8 mouse cellular contexts compared by ENCODE assay signal in genomic region chr5:77093961-77094360, GRCm38 (mm10). TPM values are rescaled to one million over a fixed set of nuclear protein-coding genes. Genes with fewer than 3 reads are reported as not detected.
DNase-seq lines count a peak whose midpoint lies in the region; ATAC-seq and TF ChIP-seq lines count a peak whose summit lies in the region.

No protein-coding gene starts in this region.

- peak overlapping the region; percentile 99 for H3K4me2 ChIP-seq in forebrain, embryonic 12.5 days
- peak overlapping the region; percentile 98 for H3K4me2 ChIP-seq in neural tube, embryonic 12.5 days (replicated peaks)

- no peak for TF ChIP-seq CTCF in lung, adult 2 months (IDR thresholded peaks at IDR 0.05; ENCODE audit: insufficient read depth, low read length)

- peak overlapping the region; percentile 65 for H3K9ac ChIP-seq in forebrain, embryonic 12.5 days
- H3K9ac ChIP-seq in neural tube, embryonic 12.5 days = peak overlapping the region; percentile 68; the same call in 1 of the 2 replicates

- peaks cover 9% of the 10 kb centered on the region for H3K4me1 ChIP-seq in lung, adult 2 months (ENCODE audit: control insufficient read depth, insufficient read depth, low read length)
- H3K4me1 ChIP-seq in forebrain, embryonic 12.5 days = peaks cover 27% of the 10 kb centered on the region
- H3K4me1 ChIP-seq in limb, embryonic 10.5 days = peaks cover 47% of the 10 kb centered on the region
- H3K4me1 ChIP-seq in neural tube, embryonic 12.5 days = peaks cover 42% of the 10 kb centered on the region

- H3K36me3 ChIP-seq in forebrain, embryonic 12.5 days (replicated peaks) = no peaks in the 10 kb centered on the region
- no peaks in the 10 kb centered on the region for H3K36me3 ChIP-seq in limb, embryonic 10.5 days
- no peaks in the 10 kb centered on the region for H3K36me3 ChIP-seq in neural tube, embryonic 12.5 days

- H3K27ac ChIP-seq in forebrain, embryonic 12.5 days = no peak overlapping the region
- no peak overlapping the region for H3K27ac ChIP-seq in limb, embryonic 10.5 days
- no peak overlapping the region for H3K27ac ChIP-seq in neural tube, embryonic 12.5 days

- no peak for DNase-seq in lung, adult 2 months
- DNase-seq in lung, postnatal 4 days = no peak
- DNase-seq in limb, embryonic 10.5 days (ENCODE audit: low spot score) = no peak
- no peak for DNase-seq in cerebellum, postnatal 36 days
- DNase-seq in spleen, postnatal 36 days (ENCODE audit: low spot score in 2 of 2) = no peak

- H3K9me3 ChIP-seq in forebrain, embryonic 12.5 days = no peaks in the 10 kb centered on the region
- H3K9me3 ChIP-seq in limb, embryonic 10.5 days (replicated peaks) = no peaks in the 10 kb centered on the region
- no peaks in the 10 kb centered on the region for H3K9me3 ChIP-seq in neural tube, embryonic 12.5 days

- TF ChIP-seq POLR2A in lung, adult 2 months (IDR thresholded peaks at IDR 0.05; ENCODE audit: borderline replicate concordance, extremely low read depth, low read depth, low read length) = no peak

- H3K27me3 ChIP-seq in forebrain, embryonic 12.5 days = peaks cover 75% of the 10 kb centered on the region
- peaks cover 30% of the 10 kb centered on the region for H3K27me3 ChIP-seq in limb, embryonic 10.5 days (ENCODE audit: low read depth, poor library complexity, severe bottlenecking)
- H3K27me3 ChIP-seq in neural tube, embryonic 12.5 days (replicated peaks) = peaks cover 5% of the 10 kb centered on the region; the same call in 1 of the 2 replicates

- 50% methylated on average over 8 of the region's 8 CpGs for WGBS in lung, adult 2 months
- WGBS in forebrain, embryonic 12.5 days = 27% methylated on average over 8 of the region's 8 CpGs
- WGBS in limb, embryonic 10.5 days = 49% methylated on average over 8 of the region's 8 CpGs
- WGBS in neural tube, embryonic 12.5 days = 36% methylated on average over 8 of the region's 8 CpGs

- H3K4me3 ChIP-seq in lung, adult 2 months (replicated peaks; ENCODE audit: extremely low read depth, low read depth, low read length) = peak overlapping the region; percentile 61
- H3K4me3 ChIP-seq in forebrain, embryonic 12.5 days (replicated peaks) = peak overlapping the region; percentile 58
- peak overlapping the region; percentile 77 for H3K4me3 ChIP-seq in limb, embryonic 10.5 days
- peak overlapping the region; percentile 59 for H3K4me3 ChIP-seq in neural tube, embryonic 12.5 days

- ATAC-seq in forebrain, embryonic 12.5 days (ENCODE audit: low FRiP score) = no peak
- no peak for ATAC-seq in neural tube, embryonic 12.5 days (ENCODE audit: low FRiP score, low read depth)
- ATAC-seq in erythroid progenitor cell, adult 5-6 weeks (replicated peaks; ENCODE audit: low FRiP score, poor library complexity, severe bottlenecking) = no peak

RNA-seq across cellular contexts. Expression of gene Hopx, which starts 21.0 kb away (rescaled TPM):
- 592 and 698 TPM in 2 replicates for polyA plus RNA-seq in lung, adult 2 months (2012; rRNA removed)
- polyA plus RNA-seq in forebrain, embryonic 12.5 days (2016; fragmentation: Nextera tagmentation; extraction: Ambion mirVana) = 1.0 and 1.1 TPM in 2 replicates
- polyA plus RNA-seq in limb, embryonic 10.5 days (2016; fragmentation: Nextera tagmentation; extraction: Ambion mirVana) = not detected in 2 replicates
- 3.6 and 3.8 TPM in 2 replicates for polyA plus RNA-seq in neural tube, embryonic 12.5 days (2016; fragmentation: Nextera tagmentation; extraction: Ambion mirVana)
- 2.1 and 4.3 TPM in 2 replicates for total RNA-seq in erythroid progenitor cell, adult 5-6 weeks (2015; ENCODE audit: low replicate concordance)
- total RNA-seq in erythroid progenitor cell, adult 5-6 weeks (2017; ENCODE audit: low replicate concordance) = 2.4 TPM in 1 of 2 replicates, not detected in the other

Comparison
In these comparisons a context has a peak if more than half of its experiments do, and no peak if none do; other contexts are left out.
1. RNA of gene Hopx, which starts 21.0 kb away (polyA plus RNA-seq): 592 to 698 TPM in lung, adult 2 months; 3.6 to 3.8 TPM in neural tube, embryonic 12.5 days, 1.0 to 1.1 TPM in forebrain, embryonic 12.5 days and not detected in limb, embryonic 10.5 days; every median in the first group is over 100 times any median in the second.
2. Peak in every context shown above with its lines, with median percentiles within 50 percentile points of each other: H3K4me3 ChIP-seq.